Mouse (Mus musculus) MEL (cell line): ENCODE measurements at regions not wholly inside any gene's neighbourhood (a gene's known extent, or its start where the extent isn't known, plus 50 kb on each side); places are given as distances from the start of the nearest gene placed in this dataset.

ENCODE experiments used
- BHLHE40 ChIP-seq: IDR thresholded peaks from 2 replicates; pipeline ENCODE4 v1.6.1; 2012; ENCODE audit warnings: low read depth, mild to moderate bottlenecking, inconsistent platforms, low read length, improper control_type of control experiment, borderline replicate concordance
- CHD2 ChIP-seq: IDR thresholded peaks from 2 replicates; pipeline ENCODE4 v1.6.1; 2011; ENCODE audit warnings: low read length, improper control_type of control experiment
- ELF1 ChIP-seq: IDR thresholded peaks from 2 replicates; pipeline ENCODE4 v1.6.1; 2014; ENCODE audit warnings: low read depth, mild to moderate bottlenecking, inconsistent platforms, low read length, improper control_type of control experiment, moderate library complexity
- GATA1 ChIP-seq: IDR thresholded peaks from 2 replicates; pipeline ENCODE4 v1.6.1; 2011; ENCODE audit warnings: low read depth, low read length, improper control_type of control experiment
- MAFK ChIP-seq: IDR thresholded peaks from 2 replicates; pipeline ENCODE4 v1.6.1; 2011; ENCODE audit warnings: low read depth, mild to moderate bottlenecking, low read length, improper control_type of control experiment, borderline replicate concordance
- NRF1 ChIP-seq: IDR thresholded peaks from 2 replicates; pipeline ENCODE4 v1.6.1; 2014; ENCODE audit warnings: low read depth, mild to moderate bottlenecking, inconsistent platforms, low read length, improper control_type of control experiment, moderate library complexity; ENCODE audit not compliant: poor library complexity, insufficient read depth, severe bottlenecking
- RAD21 ChIP-seq: IDR thresholded peaks from 2 replicates; pipeline ENCODE4 v1.6.1; 2011; ENCODE audit warnings: mild to moderate bottlenecking, low read depth, low read length, improper control_type of control experiment
- SIN3A ChIP-seq: IDR thresholded peaks from 2 replicates; pipeline ENCODE4 v1.6.1; 2012; ENCODE audit warnings: low read length, improper control_type of control experiment, inconsistent platforms
- TAL1 ChIP-seq: IDR thresholded peaks from 2 replicates; pipeline ENCODE4 v1.6.1; 2012; ENCODE audit warnings: mild to moderate bottlenecking, inconsistent platforms, low read length, moderate library complexity, mixed read lengths
- TCF12 ChIP-seq: IDR thresholded peaks from 2 replicates; pipeline ENCODE4 v1.6.1; 2014; ENCODE audit warnings: low read depth, mild to moderate bottlenecking, inconsistent platforms, low read length, improper control_type of control experiment, moderate library complexity
- USF1 ChIP-seq: IDR thresholded peaks from 2 replicates; pipeline ENCODE4 v1.6.1; 2014; ENCODE audit warnings: low read depth, mild to moderate bottlenecking, inconsistent platforms, low read length, improper control_type of control experiment, moderate library complexity

GRCm38 (mm10) chr3:147967261-147967660 is 1023.1 kb downstream of the Adgrl2 start:
- TF ChIP-seq NRF1 (no peak), TAL1 (no peak), USF1 (no peak), SIN3A (no peak), ELF1 (no peak), MAFK (no peak), GATA1 (no peak), BHLHE40 (no peak), RAD21 (no peak), CHD2 (no peak), TCF12 (no peak)
